Mouse (Mus musculus): ENCODE data around the gene Fgf12. TPM values are rescaled to one million over a fixed set of nuclear protein-coding genes. Genes with fewer than 3 reads are reported as not detected.

The Fgf12 gene
- polyA plus RNA-seq, 1 experiment from 2014 or later = 1.4 TPM

DNA sequence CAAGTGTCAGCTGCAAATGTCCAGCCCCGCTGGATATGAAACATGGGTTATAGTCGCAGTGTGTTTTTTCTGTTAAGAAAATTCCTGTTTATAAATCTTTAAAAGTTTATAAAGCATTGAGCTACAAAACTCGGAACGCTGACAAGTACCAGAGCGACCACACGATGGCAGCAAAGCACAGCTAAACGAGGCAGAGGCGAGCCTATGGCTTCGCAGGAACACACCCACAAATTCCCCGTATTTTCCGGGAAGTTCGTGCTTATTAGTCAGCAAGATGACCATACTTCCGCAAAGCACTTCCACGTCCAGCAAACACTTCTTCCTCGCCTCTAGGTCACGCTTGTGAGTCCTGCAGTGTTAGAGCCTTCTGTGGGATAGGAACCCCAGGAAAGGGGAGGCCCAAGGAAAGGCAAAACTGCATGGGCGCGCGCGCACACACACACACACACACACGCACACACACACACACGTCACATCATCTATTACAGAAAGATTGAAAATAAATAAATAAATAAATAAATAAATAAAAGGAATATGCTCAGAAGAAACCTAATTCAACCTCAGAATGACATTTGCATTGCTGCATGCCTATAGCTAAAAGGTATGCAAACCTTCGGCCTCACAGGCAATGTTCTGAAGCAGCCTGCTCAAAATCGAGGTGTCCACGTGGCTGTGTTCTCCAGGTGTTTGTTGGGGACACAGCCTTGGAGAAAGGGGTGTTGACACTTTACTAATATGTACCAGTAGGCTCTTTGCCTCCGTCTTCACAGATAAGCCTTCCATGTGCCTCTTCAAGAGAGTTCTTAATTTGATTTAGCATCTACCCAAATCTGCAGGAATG, 159.6 kb downstream of the Fgf12 start:
- peak overlapping the region; percentile 56 for H3K4me2 ChIP-seq (ENCODE audit: low read length)
- no peaks in the 10 kb centered on the region for H3K4me1 ChIP-seq (replicated peaks; ENCODE audit: control insufficient read depth, insufficient read depth, low read length)
- ATAC-seq (replicated peaks; ENCODE audit: low FRiP score, low TSS enrichment, low read depth) (peak; percentile 70; the same call in 1 of the 2 replicates), DNase-seq (ENCODE audit: low spot score) (peak; percentile 89)
- H3K27me3 ChIP-seq (replicated peaks; ENCODE audit: control insufficient read depth, insufficient read depth, low read length) = no peaks in the 10 kb centered on the region
- no peak overlapping the region for H3K27ac ChIP-seq (ENCODE audit: low read depth)
- 26% methylated on average over 26 of the region's 26 CpGs for WGBS
- H3K9me3 ChIP-seq (ENCODE audit: control insufficient read depth, low read length) = no peaks in the 10 kb centered on the region
- H3K4me3 ChIP-seq (ENCODE audit: low read depth, low read length) = peak overlapping the region; percentile 25
- H3K9ac ChIP-seq (ENCODE audit: low read length) = no peak overlapping the region
- no peaks in the 10 kb centered on the region for H3K36me3 ChIP-seq (ENCODE audit: control insufficient read depth, insufficient read depth, low read length)

DNA sequence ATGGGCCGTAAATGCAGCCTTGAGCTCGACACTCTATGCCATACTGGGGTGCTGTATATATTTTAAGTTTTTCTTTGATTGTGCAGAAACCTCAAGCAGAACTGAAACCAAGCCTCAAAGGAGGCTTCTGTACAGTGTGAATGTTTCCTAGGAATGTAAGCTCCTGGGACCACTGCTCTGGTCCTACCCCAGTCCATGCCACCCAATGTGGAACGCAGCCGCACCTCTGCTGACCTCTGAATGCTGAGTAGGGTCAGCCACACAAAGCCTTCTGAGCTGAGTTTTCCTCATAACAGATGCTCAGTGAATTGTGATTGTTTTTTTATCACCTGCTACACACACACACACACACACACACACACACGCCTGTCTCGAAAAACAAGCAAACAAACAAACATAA, 160.4 kb downstream of the Fgf12 start:
- no peaks in the 10 kb centered on the region for H3K4me1 ChIP-seq (replicated peaks; ENCODE audit: control insufficient read depth, insufficient read depth, low read length)

DNA sequence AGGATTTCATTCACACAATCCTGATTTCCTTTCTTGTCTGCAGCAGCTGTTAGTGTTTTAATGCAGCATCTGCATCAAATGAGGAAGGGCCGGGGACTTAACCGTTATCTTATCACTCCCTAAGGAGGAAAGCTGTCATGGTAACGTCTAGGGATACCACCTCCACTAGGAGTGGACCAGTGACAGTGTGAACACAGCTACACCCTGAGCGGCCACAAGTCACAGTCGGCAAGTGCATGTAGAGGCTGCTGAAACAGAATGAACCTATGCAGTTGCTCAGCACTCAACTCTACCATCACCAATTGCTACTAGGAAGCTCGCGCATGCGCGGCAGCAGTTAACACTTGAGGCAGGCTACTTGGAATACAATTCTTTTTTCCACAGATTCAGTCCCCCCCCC, 161.3 kb downstream of the Fgf12 start:
- ATAC-seq (replicated peaks; ENCODE audit: low FRiP score, low TSS enrichment, low read depth) = no peak
- no peak overlapping the region for H3K4me3 ChIP-seq (ENCODE audit: low read depth, low read length)
- no peaks in the 10 kb centered on the region for H3K4me1 ChIP-seq (replicated peaks; ENCODE audit: control insufficient read depth, insufficient read depth, low read length)
- no peaks in the 10 kb centered on the region for H3K36me3 ChIP-seq (ENCODE audit: control insufficient read depth, insufficient read depth, low read length)
- no peak overlapping the region for H3K4me2 ChIP-seq (ENCODE audit: low read length)
- no peaks in the 10 kb centered on the region for H3K27me3 ChIP-seq (replicated peaks; ENCODE audit: control insufficient read depth, insufficient read depth, low read length)
- H3K9ac ChIP-seq (ENCODE audit: low read length) = no peak overlapping the region
- no peaks in the 10 kb centered on the region for H3K9me3 ChIP-seq (ENCODE audit: control insufficient read depth, low read length)
- no peak for DNase-seq (ENCODE audit: low spot score)
- 66% methylated on average over 9 of the region's 9 CpGs for WGBS
- H3K27ac ChIP-seq (ENCODE audit: low read depth) = no peak overlapping the region

More for the DNA sequence above, 160.4 kb downstream of the Fgf12 start:
- Histone ChIP-seq H3K27ac (ENCODE audit: low read depth) (no peak overlapping the region), H3K4me3 (ENCODE audit: low read depth, low read length) (no peak overlapping the region), H3K27me3 (replicated peaks; ENCODE audit: control insufficient read depth, insufficient read depth, low read length) (no peaks in the 10 kb centered on the region), H3K9ac (ENCODE audit: low read length) (no peak overlapping the region), H3K36me3 (ENCODE audit: control insufficient read depth, insufficient read depth, low read length) (no peaks in the 10 kb centered on the region), H3K4me2 (ENCODE audit: low read length) (no peak overlapping the region), H3K9me3 (ENCODE audit: control insufficient read depth, low read length) (no peaks in the 10 kb centered on the region)
- 92% methylated on average over 6 of the region's 6 CpGs for WGBS
- DNase-seq (ENCODE audit: low spot score) (no peak), ATAC-seq (replicated peaks; ENCODE audit: low FRiP score, low TSS enrichment, low read depth) (no peak)

DNA sequence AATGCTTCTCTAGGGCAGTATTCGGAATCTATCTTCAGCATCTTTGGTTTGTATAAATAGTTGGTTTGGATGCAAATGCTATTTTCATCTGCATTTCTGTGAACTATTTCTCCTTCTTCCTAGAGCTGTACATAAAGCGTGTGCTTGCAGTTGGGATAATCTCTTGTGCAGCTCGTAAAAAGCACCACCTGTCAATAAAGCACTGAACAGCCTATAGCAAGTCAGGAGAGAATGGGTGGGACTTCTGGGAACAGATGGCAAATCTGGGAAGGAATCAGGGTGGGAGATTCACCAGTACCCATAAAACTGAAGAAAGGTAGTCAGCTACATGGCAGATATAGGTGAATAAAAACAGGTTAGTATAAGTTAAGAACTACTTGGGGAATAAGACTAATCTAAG, 180.7 kb downstream of the Fgf12 start:
- no peak overlapping the region for H3K4me3 ChIP-seq (ENCODE audit: low read depth, low read length)
- no peak overlapping the region for H3K27ac ChIP-seq (ENCODE audit: low read depth)
- H3K36me3 ChIP-seq (ENCODE audit: control insufficient read depth, insufficient read depth, low read length) = no peaks in the 10 kb centered on the region
- DNase-seq (ENCODE audit: low spot score) = no peak
- H3K9ac ChIP-seq (ENCODE audit: low read length) = no peak overlapping the region
- no peak for ATAC-seq (replicated peaks; ENCODE audit: low FRiP score, low TSS enrichment, low read depth)
- H3K9me3 ChIP-seq (ENCODE audit: control insufficient read depth, low read length) = no peaks in the 10 kb centered on the region
- H3K27me3 ChIP-seq (replicated peaks; ENCODE audit: control insufficient read depth, insufficient read depth, low read length) = no peaks in the 10 kb centered on the region
- no peak overlapping the region for H3K4me2 ChIP-seq (ENCODE audit: low read length)
- 55% methylated on average over 3 of the region's 3 CpGs for WGBS
- H3K4me1 ChIP-seq (replicated peaks; ENCODE audit: control insufficient read depth, insufficient read depth, low read length) = no peaks in the 10 kb centered on the region

DNA sequence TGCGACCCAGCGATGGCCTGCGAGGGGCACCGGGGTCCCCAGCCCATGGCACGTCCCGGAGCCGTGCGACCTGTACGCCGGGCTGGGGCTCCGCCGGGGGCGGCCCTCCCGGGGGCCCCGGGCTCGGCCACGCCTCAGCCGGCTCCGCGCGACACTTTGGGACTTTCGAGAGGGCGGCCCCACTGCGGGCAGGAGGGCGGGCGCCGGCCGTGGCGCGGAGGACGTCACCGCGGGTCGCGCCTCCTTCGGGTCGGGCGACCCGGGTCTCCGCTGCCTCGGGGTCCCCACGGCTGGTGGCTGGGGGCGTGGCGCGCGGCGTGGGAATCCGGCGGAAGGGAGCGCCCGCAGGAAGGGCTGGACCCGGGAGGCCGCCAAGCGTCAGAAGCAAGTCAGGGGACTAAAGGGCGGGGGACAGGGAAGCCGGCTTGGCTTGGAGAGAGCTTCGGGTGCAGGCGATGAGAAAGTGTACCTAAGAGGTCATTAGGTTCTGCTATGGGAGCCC, 188.1 kb downstream of the Fgf12 start:
- WGBS = under 1% methylated on average over 58 of the region's 58 CpGs
- Histone ChIP-seq H3K4me2 (ENCODE audit: low read length) (peak overlapping the region; percentile 92), H3K27me3 (replicated peaks; ENCODE audit: control insufficient read depth, insufficient read depth, low read length) (peaks cover 33% of the 10 kb centered on the region), H3K9ac (ENCODE audit: low read length) (no peak overlapping the region), H3K27ac (ENCODE audit: low read depth) (no peak overlapping the region), H3K4me3 (ENCODE audit: low read depth, low read length) (peak overlapping the region; percentile 45), H3K9me3 (ENCODE audit: control insufficient read depth, low read length) (no peaks in the 10 kb centered on the region), H3K4me1 (replicated peaks; ENCODE audit: control insufficient read depth, insufficient read depth, low read length) (0 out of 2 replicates have a peak, but pooled peaks cover 5% of the 10 kb centered on the region), H3K36me3 (ENCODE audit: control insufficient read depth, insufficient read depth, low read length) (no peaks in the 10 kb centered on the region)
- 0 out of 2 replicates have a peak, but pooled peaks have one; percentile 36 for ATAC-seq (replicated peaks; ENCODE audit: low FRiP score, low TSS enrichment, low read depth)
- DNase-seq (ENCODE audit: low spot score) = no peak

DNA sequence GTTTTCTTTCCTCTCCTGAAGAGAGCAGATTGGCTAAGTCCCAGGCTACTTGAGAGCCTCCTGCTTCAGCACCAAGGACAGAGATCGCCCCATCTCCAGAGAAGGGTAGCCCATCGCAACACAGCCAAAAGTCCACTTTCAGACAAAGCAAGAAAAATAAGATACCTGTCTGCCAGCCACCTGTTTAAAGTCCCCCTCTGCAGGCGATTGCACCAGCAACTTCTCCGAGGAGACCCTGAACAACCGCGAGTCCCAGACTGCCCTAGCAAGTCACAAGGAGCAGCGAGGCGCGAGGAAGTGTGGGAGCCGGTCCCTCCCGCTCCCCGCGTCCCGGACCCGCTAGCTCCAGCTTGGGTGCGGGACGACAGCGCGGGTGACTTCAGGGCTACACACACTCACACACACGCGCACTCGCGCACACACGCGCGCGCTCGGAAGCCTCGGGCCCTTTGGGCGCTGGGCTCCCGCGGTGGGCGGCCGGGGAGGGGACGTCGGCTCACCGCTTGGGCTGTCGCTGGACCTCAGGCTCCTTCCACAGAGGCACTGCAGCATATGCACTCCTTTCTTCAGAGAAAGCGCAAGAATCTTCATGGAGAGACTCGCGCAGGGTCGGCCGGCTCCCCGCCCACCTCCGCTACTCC, 188.7 kb downstream of the Fgf12 start:
- H3K4me2 ChIP-seq (ENCODE audit: low read length) = peak overlapping the region; percentile 92
- WGBS = under 1% methylated on average over 44 of the region's 45 CpGs
- H3K9ac ChIP-seq (ENCODE audit: low read length) = no peak overlapping the region
- H3K4me3 ChIP-seq (ENCODE audit: low read depth, low read length) = peak overlapping the region; percentile 45
- 0 out of 2 replicates have a peak, but pooled peaks cover 5% of the 10 kb centered on the region for H3K4me1 ChIP-seq (replicated peaks; ENCODE audit: control insufficient read depth, insufficient read depth, low read length)
- H3K36me3 ChIP-seq (ENCODE audit: control insufficient read depth, insufficient read depth, low read length) = no peaks in the 10 kb centered on the region
- DNase-seq (ENCODE audit: low spot score) = peak; percentile 87
- H3K27me3 ChIP-seq (replicated peaks; ENCODE audit: control insufficient read depth, insufficient read depth, low read length) = peaks cover 33% of the 10 kb centered on the region
- H3K27ac ChIP-seq (ENCODE audit: low read depth) = no peak overlapping the region
- no peaks in the 10 kb centered on the region for H3K9me3 ChIP-seq (ENCODE audit: control insufficient read depth, low read length)
- peak; percentile 58 for ATAC-seq (replicated peaks; ENCODE audit: low FRiP score, low TSS enrichment, low read depth)

DNA sequence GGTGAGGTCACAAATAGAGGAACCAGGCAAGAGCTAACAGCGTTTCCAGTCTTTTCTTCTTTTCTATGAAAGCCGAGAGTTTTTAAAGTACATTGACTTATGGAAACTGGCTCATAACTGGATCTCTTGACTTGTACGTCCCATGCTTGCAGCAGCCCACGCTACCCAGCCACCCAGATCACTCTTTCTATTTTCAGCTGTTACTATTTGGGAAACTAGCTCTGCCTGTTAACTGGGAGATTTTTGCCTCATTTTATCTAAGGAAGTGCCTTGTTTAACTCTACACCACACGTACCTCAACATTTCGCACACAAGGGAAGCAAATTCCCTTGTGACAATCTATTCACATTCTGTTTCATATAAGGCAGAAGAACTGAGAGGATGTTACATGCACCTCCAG, 190.0 kb downstream of the Fgf12 start:
- DNase-seq (ENCODE audit: low spot score) (no peak), ATAC-seq (replicated peaks; ENCODE audit: low FRiP score, low TSS enrichment, low read depth) (no peak)
- H3K4me2 ChIP-seq (ENCODE audit: low read length) = no peak overlapping the region
- no peak overlapping the region for H3K27ac ChIP-seq (ENCODE audit: low read depth)
- no peaks in the 10 kb centered on the region for H3K36me3 ChIP-seq (ENCODE audit: control insufficient read depth, insufficient read depth, low read length)
- H3K4me3 ChIP-seq (ENCODE audit: low read depth, low read length) = no peak overlapping the region
- peaks cover 33% of the 10 kb centered on the region for H3K27me3 ChIP-seq (replicated peaks; ENCODE audit: control insufficient read depth, insufficient read depth, low read length)
- WGBS = 76% methylated on average over 6 of the region's 6 CpGs
- H3K4me1 ChIP-seq (replicated peaks; ENCODE audit: control insufficient read depth, insufficient read depth, low read length) = 0 out of 2 replicates have a peak, but pooled peaks cover 5% of the 10 kb centered on the region
- H3K9ac ChIP-seq (ENCODE audit: low read length) = no peak overlapping the region
- H3K9me3 ChIP-seq (ENCODE audit: control insufficient read depth, low read length) = no peaks in the 10 kb centered on the region

DNA sequence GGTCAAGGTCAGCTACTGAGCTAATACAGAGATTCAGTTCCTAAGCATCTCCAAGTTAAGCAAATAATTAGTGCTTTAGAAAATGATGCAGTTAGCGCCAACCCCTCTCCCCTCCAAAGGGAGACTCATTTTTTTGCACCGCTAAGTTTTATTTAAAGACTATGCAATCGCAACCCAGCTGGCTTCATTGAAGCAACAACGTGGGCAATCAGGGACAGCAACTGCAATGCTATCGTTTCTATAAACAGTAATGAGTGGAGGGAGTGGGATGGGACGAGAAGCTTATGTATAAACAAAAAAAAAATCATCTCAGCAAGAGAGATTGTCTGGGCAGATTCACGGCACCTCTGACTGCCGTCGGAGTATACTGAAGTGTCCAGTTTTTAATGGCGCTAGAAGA, 197.6 kb downstream of the Fgf12 start:
- Histone ChIP-seq H3K9ac (ENCODE audit: low read length) (no peak overlapping the region), H3K27ac (ENCODE audit: low read depth) (no peak overlapping the region), H3K9me3 (ENCODE audit: control insufficient read depth, low read length) (no peaks in the 10 kb centered on the region), H3K4me1 (replicated peaks; ENCODE audit: control insufficient read depth, insufficient read depth, low read length) (no peaks in the 10 kb centered on the region), H3K4me3 (ENCODE audit: low read depth, low read length) (no peak overlapping the region), H3K27me3 (replicated peaks; ENCODE audit: control insufficient read depth, insufficient read depth, low read length) (no peaks in the 10 kb centered on the region), H3K36me3 (ENCODE audit: control insufficient read depth, insufficient read depth, low read length) (no peaks in the 10 kb centered on the region), H3K4me2 (ENCODE audit: low read length) (no peak overlapping the region)
- whole genome bisulfite sequencing = 73% methylated on average over 10 of the region's 10 CpGs
- ATAC-seq (replicated peaks; ENCODE audit: low FRiP score, low TSS enrichment, low read depth) (no peak), DNase-seq (ENCODE audit: low spot score) (no peak)

Data from intestine, embryonic 14.5 days (tissue).